Mouse (Mus musculus) layer of hippocampus, adult 8-10 months (tissue): Measurements from ENCODE around the gene Stab1. TPM values are rescaled to one million over a fixed set of nuclear protein-coding genes. Genes with fewer than 3 reads are reported as not detected.

ENCODE experiments used
- DNase-seq, 2 experiments: peaks; one replicate each; pipeline ENCODE4 v3.0.0; 2022; ENCODE audit warnings: low spot score in 2 of 2
- total RNA-seq, 4 experiments: library from RNA; stranded (reverse); gene quantifications; 2 replicates each; pipeline ENCODE4 v1.2.4; 2022

Stab1 gene
- total RNA-seq, 4 experiments from 2014 or later: 17.6 to 27.0 (median 25.1) TPM

DNA sequence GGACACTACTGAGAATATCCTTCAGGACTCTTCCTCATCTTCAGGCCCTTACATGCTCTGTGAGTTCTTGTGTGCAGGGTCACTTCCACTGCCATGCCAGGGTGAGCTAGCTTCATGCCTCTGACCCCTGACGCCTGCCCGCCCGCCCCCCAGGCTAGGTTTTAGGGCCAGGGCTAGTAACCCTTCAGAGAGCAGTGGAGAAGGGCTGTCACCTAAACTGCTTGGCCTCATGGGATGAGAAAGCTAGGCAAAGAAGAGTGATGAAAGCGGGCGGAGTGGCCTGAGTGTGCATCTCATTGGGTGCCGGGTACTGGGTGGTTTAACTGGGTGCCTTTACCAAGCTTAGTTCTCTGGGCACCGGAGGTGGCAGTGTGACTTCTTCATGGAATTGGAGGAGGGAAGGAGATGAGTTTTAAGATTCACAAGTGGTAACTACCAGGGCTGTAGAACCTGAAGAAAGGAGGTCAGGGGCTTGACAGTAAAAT lies 35.9 kb downstream of the Stab1 start:
- DNase-seq: no peak

DNA sequence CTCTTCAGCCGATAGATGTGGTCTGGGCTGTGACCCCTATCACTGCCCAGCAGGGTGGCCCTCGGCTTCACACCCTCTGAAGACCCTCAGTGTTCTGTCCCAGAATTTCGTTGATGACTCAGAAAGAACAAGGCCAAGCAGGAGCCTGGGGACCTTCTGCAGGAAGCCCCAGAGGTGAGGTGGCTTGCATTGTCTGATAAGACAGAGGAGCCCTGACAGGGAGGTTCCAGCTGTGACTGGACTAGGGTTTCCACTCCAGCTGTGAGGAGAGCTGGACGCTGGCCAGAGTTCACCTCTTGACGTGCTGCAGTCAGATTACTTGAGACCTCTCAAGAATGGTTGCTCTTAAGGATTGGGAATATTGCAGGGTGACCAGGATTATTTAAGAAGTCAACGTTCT lies 36.4 kb downstream of the Stab1 start:
- no peak for DNase-seq

DNA sequence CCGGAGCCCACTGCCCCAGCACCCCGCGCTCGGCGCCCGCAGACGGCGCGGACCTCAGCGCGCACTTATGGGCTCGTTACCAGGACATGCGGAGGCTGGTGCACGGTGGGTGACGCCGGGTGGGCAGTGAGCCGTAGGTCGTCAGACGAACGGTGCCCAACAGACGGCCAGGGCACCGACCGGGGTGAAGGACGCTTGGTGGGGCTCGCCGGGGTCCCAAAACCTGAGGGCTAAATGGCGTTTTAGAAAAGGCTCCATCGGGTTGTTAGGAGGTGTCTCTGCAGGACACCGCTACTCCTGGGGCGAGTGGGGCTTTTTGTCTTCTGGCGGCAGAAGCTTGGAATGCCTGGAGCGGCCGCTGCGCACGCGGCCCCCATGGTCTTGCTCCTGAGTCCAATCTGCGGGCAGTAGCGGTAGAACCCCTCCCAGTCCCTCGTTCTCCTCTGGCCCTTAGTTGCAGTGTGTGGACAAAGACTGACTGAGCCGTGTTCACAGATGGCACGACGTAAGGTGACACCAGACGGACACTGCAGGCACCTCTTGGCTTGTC lies 37.1 kb downstream of the Stab1 start:
- no peak for DNase-seq

DNA sequence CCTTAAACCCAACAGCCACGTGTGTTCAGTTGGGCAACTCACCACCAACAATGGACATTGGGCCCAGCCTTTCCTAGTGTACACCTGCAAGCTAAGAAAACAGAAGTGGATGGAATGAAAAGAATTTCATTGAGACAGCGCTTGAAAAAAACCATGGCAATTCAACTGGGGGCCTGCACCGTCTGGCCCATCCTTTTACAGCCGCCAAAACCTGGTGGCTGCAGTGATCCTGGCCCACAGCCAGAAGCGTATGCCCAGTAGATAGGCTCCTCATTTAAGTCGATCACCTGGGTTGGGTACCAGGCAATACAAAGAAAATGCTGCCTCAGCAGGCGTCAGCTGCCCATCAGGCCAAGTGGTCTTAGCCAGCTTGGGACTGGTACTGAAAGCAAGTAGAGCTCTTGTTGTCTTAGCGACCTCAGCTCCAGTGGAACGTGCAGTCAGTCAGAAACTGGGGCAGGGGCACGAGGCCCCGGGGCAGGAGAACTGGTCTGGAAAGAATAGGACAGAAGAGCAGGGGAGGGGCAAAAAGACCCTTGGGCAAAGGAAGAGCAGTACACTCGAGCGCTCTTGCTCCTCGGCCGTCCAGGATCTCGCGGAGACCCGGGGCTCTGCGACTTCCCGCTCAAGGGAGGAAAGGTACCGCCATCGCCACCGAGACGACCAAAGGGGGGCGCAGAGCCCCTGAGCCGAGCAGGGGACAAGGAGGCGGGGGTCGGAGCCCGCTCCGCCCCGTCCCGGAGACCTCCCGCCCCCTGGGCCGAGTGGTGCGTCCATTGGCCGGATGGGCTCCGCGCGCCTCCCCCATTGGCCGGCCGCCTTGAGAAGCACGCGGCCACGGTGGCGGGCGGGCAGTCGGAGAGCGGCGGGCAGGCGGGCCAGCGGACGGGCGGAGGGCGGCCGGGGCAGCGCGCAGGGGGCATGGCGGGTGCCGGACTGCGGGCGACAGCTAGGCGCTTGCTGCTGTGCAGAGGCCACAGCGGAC lies 37.9 kb downstream of the Stab1 start, which contains the start of gene Nt5dc2:
Gene Nt5dc2, plus strand, starts transcription at position 818 of the 985 bp plus-strand sequence.
- no peak for DNase-seq

DNA sequence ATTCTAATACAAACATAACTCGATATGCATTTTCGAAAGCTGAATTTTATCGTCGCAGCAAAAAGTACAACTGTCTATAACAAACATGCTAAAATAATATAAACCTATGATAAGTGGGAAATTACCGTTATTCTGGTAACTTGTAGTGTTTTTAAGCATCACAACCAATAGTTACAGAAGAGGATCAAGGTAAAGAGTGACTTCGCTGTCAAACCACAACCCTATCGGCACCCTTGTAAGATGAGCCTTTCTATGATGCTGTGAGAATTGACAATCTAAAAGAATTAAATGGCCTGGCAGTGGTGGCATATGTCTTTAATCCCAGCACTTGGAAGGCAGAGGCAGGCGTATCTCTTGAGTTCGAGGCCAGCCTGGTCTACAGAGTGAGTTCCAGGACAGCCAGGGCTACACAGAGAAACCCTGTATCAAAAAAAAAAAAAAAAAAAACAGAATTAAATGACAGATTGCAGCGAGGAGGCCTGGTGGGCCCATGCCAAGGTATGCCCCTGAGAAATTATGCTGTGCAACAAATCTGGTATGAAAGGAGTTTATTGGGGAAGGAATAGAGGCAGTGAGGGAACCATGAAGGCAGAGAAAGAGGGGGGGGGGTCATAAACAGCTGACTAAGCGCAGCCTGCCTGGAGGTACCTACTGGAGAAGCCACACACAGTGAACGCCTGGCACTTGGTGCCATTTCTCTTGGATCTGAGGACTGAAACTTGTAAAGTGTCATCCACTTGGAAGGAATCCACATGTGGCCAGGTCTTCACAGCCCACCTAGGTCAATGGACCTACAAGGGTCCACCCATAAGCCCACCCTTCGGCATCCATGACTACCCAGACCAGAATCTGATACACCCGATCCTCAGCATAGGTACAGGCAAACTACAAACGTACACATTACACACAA lies 38.9 kb downstream of the Stab1 start:
- DNase-seq: no peak

DNA sequence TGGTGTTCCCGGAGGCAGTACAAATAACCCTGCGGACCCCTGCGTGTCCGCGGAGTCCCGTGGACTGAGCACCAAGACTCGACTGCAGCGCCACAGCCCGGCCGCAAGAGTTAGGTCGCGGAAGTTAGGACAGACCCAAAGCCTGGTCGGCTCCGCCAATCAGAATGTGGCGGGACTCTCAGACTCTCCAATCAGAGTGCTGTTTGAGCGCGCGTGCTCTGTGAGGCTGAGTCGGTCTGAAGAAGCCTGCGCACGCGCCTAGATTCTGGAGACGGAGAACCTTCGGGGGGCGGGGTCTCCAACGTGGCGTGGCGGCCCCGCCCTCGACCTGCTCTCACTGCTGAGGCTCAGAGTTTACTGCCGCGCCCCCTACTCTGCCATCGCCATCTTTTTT lies 39.6 kb downstream of the Stab1 start, which contains the start of gene Smim4:
Gene Smim4, minus strand, starts transcription at position 131 of the 394 bp plus-strand sequence.
- peak; percentile 96 for DNase-seq

DNA sequence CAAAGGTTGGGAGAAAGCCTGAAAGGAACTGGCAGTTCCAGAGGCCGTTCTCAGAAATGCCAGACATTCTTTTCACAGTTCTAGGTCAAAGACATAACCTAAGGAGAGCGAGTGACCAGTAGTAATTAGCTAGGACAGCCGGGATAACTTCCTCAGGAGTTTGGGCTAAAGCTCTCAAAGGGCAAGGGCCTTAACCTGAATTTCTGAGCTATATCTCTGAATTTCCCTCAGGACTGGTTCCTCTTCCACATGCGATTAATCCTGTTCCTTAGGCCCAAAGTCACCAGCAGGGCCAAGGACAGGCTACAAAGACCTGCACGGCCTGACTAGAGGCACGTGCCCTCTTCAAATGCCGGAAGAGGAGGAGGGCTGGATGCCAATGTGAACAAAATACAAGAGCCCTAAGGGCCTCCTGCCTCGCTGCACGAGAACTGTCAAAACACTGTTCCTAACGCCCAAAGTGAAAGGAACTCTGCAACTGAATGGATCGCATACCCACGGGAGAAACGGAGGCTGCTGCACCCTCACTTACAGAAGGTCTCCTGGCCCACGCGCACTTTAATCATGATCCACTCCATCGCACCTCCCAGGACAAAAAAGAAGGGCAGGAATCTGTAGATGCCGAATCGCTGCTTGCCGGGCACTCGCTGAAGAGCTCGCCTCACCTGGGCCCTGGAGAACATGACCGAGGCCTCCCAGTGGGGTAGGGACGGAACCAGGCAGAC lies 40.2 kb downstream of the Stab1 start:
- DNase-seq: no peak

DNA sequence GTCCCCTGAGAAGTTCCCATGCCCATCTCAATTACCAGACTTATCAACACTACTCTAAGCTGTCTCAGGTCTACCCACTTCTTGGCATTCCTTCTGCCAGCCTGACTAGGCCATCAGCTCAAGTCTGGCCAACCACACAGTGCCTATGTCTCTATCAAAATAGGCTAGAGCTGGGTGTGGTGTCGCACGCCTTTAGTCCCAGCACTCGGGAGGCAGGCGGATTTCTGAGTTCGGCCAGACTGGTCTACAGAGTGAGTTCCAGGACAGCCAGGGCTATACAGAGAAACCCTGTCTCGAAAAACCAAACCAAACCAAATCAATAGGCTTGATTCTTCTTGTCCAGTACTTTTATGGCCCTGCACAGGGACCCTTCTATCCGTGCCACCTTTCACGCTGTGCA lies 41.6 kb downstream of the Stab1 start:
- DNase-seq: no peak

DNA sequence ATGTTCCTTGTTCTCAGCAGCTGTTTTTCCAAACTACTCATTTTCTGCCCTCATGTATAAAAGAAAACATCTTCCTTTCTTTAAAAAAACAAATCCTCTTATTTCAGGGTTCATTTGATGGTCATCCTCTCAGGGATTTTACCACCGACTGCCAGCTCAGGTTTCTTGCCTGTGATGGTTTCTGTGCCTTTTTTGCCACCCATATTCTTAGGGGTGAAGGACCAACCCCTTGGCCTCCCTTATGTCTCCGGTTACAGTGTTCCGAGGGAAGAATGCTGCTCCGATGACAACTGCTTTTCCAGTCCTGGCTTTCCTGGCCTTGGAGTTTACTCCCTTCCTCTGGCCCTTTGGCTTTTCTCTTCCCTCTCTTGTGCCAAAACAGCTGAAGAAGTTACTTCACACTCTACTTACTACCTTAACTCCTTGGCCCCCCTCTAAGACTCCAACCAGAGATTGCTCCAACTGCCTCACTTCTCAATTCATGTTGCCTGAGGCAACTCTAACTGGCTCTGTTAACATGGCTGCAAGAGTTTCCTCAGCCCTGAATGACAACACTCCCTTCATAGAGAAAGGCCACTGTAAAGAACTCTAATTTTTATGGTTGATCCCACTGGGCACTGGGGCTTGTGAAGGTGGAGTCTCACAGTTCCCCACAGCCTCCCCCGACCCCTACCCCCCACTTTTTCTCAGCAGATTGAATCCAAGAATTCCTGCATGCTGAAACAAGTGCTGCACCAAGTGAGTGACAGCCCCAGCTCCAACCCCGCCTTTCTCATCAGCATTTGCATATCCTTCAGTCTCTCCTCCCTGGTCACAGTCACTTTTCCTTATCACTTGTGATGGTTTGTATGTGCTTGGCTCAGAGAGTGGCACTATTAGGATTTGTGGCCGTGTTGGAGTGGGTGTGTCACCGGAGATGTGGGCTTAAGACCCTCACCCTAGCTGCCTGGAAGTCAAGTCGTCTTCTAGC lies 43.0 kb downstream of the Stab1 start:
- DNase-seq: no peak

DNA sequence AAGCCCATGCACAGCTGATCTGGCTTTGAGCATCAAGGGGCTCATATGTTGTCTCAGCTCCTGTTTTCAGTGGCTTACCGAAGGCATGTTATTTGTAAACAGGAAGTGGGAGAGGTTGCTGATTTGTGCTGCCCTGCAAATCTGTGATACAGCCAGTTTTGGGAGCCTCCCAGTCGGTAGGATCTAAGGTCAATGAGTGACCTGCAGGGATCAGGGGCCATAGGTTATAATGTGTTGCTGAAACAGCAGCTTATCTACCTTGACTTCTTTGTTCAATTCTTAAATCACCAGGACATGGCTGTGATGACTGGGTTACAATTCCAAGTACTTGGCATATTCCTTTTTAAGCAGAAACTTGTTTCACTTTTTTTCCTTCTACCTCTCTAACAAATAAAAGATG lies 52.9 kb downstream of the Stab1 start:
- DNase-seq: no peak

DNA sequence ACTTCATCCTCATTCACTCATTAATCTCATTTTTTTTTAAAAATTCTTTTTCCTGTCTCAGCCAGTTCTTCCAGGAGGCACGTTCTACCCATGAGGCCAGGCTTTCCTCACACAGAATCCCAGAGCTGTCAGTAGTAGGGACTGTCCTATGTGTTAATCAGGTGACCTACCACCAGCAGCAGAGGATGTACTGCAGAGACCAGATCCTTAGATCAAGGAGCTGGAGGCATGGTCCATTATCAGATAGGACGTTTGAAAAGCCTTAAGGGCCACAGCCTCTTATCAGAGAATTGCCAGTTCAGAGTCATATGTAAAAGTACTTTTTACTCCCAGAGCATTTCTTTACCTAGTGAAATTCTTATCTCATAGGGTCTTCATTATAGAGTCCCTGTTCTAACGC lies 54.4 kb downstream of the Stab1 start:
- no peak for DNase-seq

DNA sequence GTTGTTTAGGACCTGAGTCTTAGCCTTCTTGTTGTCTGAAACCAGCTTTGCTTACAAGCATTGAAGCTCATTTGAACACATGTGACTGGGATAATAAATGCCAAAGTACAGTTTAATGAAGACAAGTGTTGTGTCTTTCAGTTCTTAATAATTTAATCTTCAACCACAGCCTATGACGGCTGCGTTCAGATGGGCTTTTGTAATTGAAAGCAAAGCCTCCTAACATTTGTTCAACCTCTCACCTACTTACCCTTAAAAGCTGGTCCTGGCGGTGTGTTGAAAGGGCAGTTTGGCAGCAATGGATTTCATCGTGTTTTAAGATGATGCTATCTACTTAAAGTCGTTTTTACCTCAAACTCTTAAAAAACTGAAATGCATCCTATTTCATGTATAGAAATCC lies 56.3 kb downstream of the Stab1 start:
- no peak for DNase-seq

DNA sequence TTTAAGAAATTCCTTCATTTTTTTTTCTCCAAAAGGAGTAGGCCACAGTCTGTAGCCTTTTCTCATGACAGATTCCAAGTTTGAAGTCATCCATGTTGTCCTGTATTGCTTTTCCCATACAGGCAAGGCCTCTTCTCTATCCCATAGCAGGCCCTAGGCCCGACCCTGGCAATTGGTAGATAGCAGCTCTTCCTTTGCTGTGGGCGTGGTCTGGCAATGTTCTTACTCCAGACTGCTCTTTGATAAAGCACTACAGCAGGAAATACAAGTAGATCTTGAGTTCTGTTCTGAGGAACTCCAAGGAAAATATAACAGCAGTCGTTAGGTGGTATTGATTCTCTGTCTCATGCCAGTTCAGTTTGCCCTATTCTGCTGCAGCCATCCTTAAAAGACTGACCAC lies 57.8 kb downstream of the Stab1 start:
- no peak for DNase-seq

DNA sequence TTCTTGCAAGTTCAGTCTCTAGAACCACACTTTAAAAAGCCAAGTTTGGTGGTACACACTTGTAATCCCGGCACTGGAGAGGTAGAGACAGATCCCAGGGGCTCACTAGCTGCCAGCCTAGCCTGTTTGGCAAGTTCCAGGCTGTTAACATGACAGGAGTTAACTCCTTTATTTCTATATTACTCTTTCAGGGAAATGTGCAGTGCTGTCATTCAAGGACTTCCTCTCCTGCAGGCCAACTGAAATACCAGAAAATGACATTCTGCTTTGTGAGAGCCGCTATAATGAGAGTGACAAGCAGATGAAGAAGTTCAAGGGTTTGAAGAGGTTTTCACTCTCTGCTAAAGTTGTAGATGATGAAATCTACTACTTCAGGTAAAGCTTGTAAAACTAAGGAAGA lies 63.3 kb downstream of the Stab1 start:
- no peak for DNase-seq

DNA sequence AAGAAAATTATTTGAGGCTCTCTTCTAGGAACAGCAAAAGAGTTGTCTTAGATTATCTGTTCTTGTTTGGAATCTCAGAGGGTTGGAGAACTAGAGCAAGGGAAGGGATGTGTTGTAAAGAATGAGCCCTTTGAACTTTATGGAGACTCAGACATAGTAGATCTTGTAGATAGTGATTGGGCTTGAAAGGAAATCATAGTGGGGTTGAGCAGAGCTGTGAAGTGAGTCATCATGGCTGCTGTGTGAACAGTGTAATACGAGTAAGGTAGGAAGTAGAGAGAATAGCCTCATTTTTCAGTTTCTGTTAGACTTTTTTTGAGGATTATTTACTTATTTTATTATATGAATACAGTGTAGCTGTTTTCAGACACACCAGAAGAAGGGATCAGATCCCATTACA lies 78.5 kb downstream of the Stab1 start:
- no peak for DNase-seq
